Mouse (Mus musculus) intestine, embryonic 15.5 days (tissue): Measurements from ENCODE around the gene Slc47a2. TPM values are rescaled to one million over a fixed set of nuclear protein-coding genes. Genes with fewer than 3 reads are reported as not detected.
A peak's percentile ranks its signal among the peaks of the same experiment; 100 is the strongest.

Experiments
- ATAC-seq: fragments of 200-750 bp; cut with Nextera tagmentation; 2 replicates; pipeline ENCODE4 v1.8.0; 2017; ENCODE audit warnings: moderate TSS enrichment, moderate library complexity
- H3K27ac ChIP-seq: fragments of 300-500 bp; sonication (generic); 2 replicates; pipeline ENCODE4 v1.5.1; 2015; ENCODE audit warnings: mild to moderate bottlenecking, inconsistent platforms
- H3K27me3 ChIP-seq: fragments of 300-500 bp; sonication (generic); replicated peaks from 2 replicates; pipeline ENCODE4 v1.6.1; 2015; ENCODE audit warnings: inconsistent platforms
- H3K36me3 ChIP-seq: fragments of 300-500 bp; sonication (generic); 2 replicates; pipeline ENCODE4 v1.6.1; 2015; ENCODE audit warnings: inconsistent platforms
- H3K4me1 ChIP-seq: fragments of 300-500 bp; sonication (generic); replicated peaks from 2 replicates; pipeline ENCODE4 v1.6.1; 2015; ENCODE audit warnings: inconsistent platforms
- H3K4me2 ChIP-seq: fragments of 300-500 bp; sonication (generic); replicated peaks from 2 replicates; pipeline ENCODE4 v1.6.1; 2015; ENCODE audit warnings: mild to moderate bottlenecking, inconsistent platforms
- H3K4me3 ChIP-seq: fragments of 300-500 bp; sonication (generic); replicated peaks from 2 replicates; pipeline ENCODE4 v1.5.1; 2015; ENCODE audit warnings: inconsistent platforms
- H3K9ac ChIP-seq: fragments of 300-500 bp; sonication (generic); 2 replicates; pipeline ENCODE4 v1.6.1; 2015; ENCODE audit warnings: inconsistent platforms
- H3K9me3 ChIP-seq: fragments of 300-500 bp; sonication (generic); 2 replicates; pipeline ENCODE4 v1.6.1; 2016; ENCODE audit warnings: inconsistent platforms
- WGBS: fragments of 180-500 bp; shearing (Covaris S2); methylation state at CpG from one replicate; pipeline ENCODE4 v1.1.7; 2015; 5-methylcytosine and 5-hydroxymethylcytosine counted together
- polyA plus RNA-seq: library from polyadenylated mRNA; unstranded; fragments of >200 nt; fragmentation: Nextera tagmentation; extraction: Ambion mirVana; gene quantifications from 2 replicates; pipeline ENCODE4 v1.2.1, GENCODE M21; 2015

Gene Slc47a2
- not detected in 2 replicates for polyA plus RNA-seq

DNA sequence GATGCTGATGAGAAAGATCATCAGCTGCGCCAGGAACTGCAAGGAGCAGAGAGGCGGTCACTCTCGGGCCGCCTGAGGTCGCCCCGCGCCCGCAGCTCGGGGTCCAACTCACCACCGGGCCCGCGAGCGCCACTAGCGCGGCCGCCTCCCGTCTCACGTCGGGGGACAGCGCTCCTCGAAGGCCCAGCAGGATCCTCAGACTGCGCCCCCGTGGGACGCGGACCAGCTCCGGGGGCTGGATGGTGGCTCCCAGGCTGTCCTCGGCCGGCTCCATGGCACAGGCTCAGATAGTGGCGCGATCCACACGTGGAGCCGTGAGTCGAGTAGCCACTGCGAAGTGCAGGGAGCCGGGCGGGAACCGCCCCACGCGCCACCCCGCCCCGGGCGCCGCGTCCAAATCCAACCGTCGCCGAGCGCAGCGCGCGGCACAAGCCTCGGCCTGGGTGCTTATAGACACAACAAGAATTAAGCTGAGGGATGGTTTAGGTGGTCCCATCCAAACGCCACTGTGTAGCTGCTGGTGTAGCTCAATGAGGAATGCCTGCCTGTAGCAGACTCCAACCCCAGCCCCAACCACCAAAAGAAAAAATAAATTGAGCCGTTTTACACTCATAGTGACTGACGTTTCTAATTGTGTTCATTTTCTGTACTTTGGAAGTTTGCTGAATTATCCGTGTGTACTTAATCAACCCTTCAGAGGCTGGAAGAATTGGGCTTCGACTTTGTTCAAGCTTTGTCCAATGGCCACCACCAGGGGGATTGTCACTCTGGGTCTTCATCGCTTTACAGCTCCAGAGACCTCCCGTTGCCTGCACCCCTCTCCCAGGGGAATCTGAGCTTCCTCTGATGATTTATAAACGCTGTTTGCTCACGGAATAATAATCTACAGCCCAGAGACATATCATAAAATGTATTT, at the start of gene Slc47a2:
Gene Slc47a2 (minus strand): TSS at position 356 of the 916 bp plus-strand sequence.
- H3K36me3 ChIP-seq: no peaks in the 10 kb centered on the region
- WGBS: 3% methylated on average over 61 of the region's 61 CpGs
- H3K27ac ChIP-seq: no peak within 1 kb of the TSS
- H3K4me2 ChIP-seq: peak within 1 kb of the TSS; percentile 84
- ATAC-seq: 0 out of 2 replicates have a peak, but pooled peaks have one; percentile 25
- peaks cover 7% of the 10 kb centered on the region; the same call in 1 of the 2 replicates for H3K4me1 ChIP-seq
- no peaks in the 10 kb centered on the region for H3K9me3 ChIP-seq
- H3K27me3 ChIP-seq: peaks cover 13% of the 10 kb centered on the region
- H3K9ac ChIP-seq: peak within 1 kb of the TSS; percentile 34
- H3K4me3 ChIP-seq: peak within 1 kb of the TSS; percentile 40

DNA sequence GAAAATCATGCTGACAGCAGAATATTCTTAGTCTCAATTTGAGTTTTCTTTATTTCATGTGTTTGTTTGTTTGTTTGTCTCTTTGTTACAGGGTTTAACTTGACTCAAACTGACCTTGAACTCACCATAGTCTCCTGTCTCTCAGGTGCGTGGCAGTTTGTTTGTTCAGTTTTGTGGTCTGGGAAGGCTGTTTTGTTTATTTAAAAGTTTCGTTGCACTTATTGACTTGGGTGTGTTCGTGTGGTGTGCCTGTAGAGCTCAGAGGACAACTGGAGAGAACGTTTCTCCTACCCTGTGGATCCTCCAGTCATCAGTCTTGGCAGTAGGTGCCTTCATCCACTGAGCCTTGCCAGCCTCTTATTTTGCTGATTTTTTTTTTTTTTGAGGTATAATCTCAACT, 46.3 kb upstream of the Slc47a2 start:
- H3K9me3 ChIP-seq: no peaks in the 10 kb centered on the region
- H3K4me3 ChIP-seq: no peak overlapping the region
- no peaks in the 10 kb centered on the region for H3K36me3 ChIP-seq
- WGBS: 60% methylated on average over 4 of the region's 4 CpGs
- H3K4me2 ChIP-seq: no peak overlapping the region
- no peaks in the 10 kb centered on the region for H3K27me3 ChIP-seq
- no peak for ATAC-seq
- H3K27ac ChIP-seq: no peak overlapping the region
- no peak overlapping the region for H3K9ac ChIP-seq
- H3K4me1 ChIP-seq: no peaks in the 10 kb centered on the region

DNA sequence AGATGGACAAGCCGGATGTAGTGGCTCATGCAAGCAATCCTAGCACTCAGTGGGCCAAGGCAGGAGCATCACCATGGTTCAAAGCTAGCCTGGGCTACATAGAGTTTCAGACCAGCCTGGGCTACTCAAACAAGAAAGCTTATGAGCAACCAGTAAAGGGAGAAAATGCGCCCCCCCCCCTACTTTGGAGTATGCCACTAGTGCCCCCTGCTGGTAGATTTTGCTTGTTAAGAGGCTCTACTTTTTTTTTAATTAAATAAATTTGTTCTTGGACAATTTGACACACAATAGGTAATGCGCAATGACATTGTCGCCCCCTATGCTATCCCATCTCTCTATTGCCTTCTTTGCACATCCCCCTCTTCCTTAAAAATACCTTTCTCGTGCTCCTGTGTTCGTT, 45.4 kb upstream of the Slc47a2 start:
- Histone ChIP-seq H3K27ac (no peak overlapping the region), H3K27me3 (no peaks in the 10 kb centered on the region), H3K4me2 (no peak overlapping the region), H3K9ac (no peak overlapping the region), H3K9me3 (no peaks in the 10 kb centered on the region), H3K4me1 (no peaks in the 10 kb centered on the region), H3K4me3 (no peak overlapping the region), H3K36me3 (no peaks in the 10 kb centered on the region)
- ATAC-seq: no peak
- WGBS: 64% methylated on average over 6 of the region's 6 CpGs

DNA sequence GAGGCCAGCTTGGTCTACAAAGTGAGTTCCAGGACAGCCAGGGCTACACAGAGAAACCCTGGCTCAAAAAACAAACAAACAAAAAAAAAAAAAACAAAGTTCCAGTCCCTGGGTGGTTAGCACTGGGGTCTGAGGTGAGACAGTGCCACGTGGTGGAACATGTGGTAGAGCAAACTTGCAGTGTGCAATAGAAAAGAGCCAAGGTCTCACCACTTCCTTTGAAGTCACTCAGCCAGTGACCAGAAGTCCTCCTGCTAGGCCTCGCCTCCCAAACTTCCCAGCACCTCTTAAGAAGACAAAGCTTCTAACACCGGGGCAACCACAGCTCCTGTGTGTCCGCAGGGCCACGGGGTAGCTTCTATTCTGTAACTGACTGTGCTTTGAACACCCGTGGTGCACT, 44.6 kb upstream of the Slc47a2 start:
- no peak overlapping the region for H3K9ac ChIP-seq
- no peaks in the 10 kb centered on the region for H3K36me3 ChIP-seq
- no peaks in the 10 kb centered on the region for H3K9me3 ChIP-seq
- no peaks in the 10 kb centered on the region for H3K27me3 ChIP-seq
- H3K27ac ChIP-seq: no peak overlapping the region
- 71% methylated on average over 6 of the region's 6 CpGs for WGBS
- H3K4me3 ChIP-seq: no peak overlapping the region
- H3K4me1 ChIP-seq: no peaks in the 10 kb centered on the region
- H3K4me2 ChIP-seq: no peak overlapping the region
- no peak for ATAC-seq

DNA sequence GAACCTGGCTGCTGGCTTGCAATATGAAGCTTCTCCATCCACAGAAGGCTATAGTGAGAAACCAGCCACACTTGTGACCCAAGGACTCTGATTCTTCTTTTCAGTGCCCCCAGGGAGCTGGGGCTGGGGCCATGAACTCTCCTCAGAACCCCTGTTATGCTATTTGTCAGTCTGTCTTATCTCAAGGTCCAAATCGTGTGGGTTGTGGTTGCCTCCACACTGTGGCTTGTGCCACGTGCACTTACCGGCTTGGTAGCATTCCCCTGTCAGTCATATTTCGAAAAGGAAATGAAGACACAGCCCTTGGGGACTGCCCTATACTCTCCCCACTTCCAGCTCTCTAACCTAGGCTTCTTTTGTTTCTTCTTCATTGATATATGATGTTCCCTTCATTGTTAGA, 43.1 kb upstream of the Slc47a2 start:
- no peaks in the 10 kb centered on the region for H3K4me1 ChIP-seq
- no peak overlapping the region for H3K27ac ChIP-seq
- no peaks in the 10 kb centered on the region for H3K36me3 ChIP-seq
- no peak overlapping the region for H3K4me3 ChIP-seq
- ATAC-seq: no peak
- no peak overlapping the region for H3K9ac ChIP-seq
- WGBS: 66% methylated on average over 4 of the region's 4 CpGs
- H3K9me3 ChIP-seq: no peaks in the 10 kb centered on the region
- no peak overlapping the region for H3K4me2 ChIP-seq
- H3K27me3 ChIP-seq: no peaks in the 10 kb centered on the region

DNA sequence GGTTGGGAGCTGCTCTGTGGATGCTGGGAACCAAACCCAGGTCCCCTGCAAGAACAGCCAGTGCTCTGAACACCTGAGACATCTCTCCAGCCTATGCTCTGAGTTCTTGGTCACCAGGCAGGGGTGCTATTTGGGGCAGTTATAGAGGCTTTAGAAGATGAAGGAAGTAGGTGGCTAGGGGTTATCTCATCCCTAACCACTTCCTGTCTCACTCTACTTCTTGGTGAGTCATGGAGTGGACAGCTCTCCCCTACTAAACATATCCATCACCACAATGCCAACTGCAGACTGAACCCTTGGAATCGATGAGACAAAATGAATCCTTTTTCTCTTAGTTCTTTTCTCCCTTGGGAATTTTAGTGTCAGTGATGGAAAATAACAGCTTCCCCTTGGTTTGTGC, 38.6 kb upstream of the Slc47a2 start:
- no peak overlapping the region for H3K4me3 ChIP-seq
- WGBS: 86% methylated on average over 1 of the region's 1 CpGs
- no peak overlapping the region for H3K27ac ChIP-seq

DNA sequence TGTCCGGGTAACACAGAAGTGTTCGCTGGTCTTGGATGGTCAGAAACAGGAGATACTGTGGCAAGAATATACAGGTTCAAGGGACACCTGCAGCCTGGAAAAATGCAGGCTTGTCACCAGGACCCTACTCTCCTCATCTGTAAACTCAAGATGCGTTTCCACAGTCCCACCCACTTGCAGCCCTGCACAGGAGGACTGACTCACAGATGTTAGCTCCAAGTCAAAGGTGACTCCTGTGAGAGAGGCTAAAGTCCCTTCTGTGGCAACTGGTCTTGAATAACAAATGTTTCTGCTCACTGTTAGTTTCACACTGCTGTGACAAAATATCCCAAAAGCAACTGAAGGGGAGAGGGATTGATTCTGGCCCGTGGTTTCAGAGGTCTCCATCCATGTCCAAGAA, 36.0 kb upstream of the Slc47a2 start:
- Histone ChIP-seq H3K9me3 (no peaks in the 10 kb centered on the region), H3K27ac (no peak overlapping the region), H3K4me1 (peaks cover 6% of the 10 kb centered on the region), H3K9ac (no peak overlapping the region), H3K4me3 (no peak overlapping the region), H3K36me3 (no peaks in the 10 kb centered on the region), H3K4me2 (no peak overlapping the region), H3K27me3 (peaks cover 20% of the 10 kb centered on the region)
- peak; percentile 65; the same call in 1 of the 2 replicates for ATAC-seq
- WGBS: 68% methylated on average over 4 of the region's 4 CpGs

More for the DNA sequence above, 38.6 kb upstream of the Slc47a2 start:
- Histone ChIP-seq H3K27me3 (peaks cover 19% of the 10 kb centered on the region), H3K36me3 (no peaks in the 10 kb centered on the region), H3K4me1 (peaks cover 6% of the 10 kb centered on the region), H3K4me2 (no peak overlapping the region), H3K9ac (no peak overlapping the region), H3K9me3 (no peaks in the 10 kb centered on the region)
- ATAC-seq: no peak

DNA sequence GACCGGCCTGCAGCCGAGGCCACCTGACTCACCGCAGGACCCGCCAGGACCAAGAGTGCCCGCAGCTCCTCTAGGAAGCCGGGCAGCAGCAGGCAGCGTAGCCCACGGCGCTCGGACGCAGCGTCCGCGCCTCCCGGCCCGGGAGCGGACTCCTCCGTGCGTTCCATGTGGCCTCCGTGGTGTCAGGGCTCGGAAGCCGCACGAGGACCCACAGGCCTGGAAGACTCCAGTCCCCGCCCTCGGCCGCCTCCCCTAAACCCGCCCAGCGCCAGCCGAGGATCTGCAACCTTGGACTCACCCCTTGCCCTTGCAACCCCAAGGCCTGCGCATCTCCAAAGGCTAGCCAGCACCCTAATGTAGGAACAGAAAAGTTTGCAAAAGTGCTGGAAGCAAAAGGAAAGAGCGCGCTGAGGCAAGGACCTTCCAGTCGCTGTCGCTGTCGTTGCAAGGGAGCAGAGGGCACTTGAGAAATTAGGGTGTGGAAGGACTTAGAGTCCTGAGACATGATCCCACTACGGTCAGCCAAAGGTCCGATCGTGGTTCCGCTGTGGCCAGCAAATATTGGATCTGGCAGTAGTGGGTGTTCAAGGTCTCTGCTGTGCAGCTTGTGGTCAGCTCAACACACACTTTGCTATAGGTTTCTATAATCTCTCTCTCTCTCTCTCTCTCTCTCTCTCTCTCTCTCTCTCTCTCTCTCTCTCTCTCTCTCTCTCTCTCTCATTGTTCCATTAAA, 35.4 kb upstream of the Slc47a2 start, which contains the start of gene Slc47a1:
Gene Slc47a1 (minus strand): TSS at position 465 of the 733 bp plus-strand sequence.
- no peaks in the 10 kb centered on the region for H3K9me3 ChIP-seq
- H3K4me2 ChIP-seq: peak within 1 kb of the TSS; percentile 81
- 14% methylated on average over 39 of the region's 39 CpGs for WGBS
- peaks cover 20% of the 10 kb centered on the region for H3K27me3 ChIP-seq
- H3K9ac ChIP-seq: peak within 1 kb of the TSS; percentile 34
- H3K36me3 ChIP-seq: no peaks in the 10 kb centered on the region
- peak within 1 kb of the TSS; percentile 36 for H3K4me3 ChIP-seq
- peaks cover 6% of the 10 kb centered on the region for H3K4me1 ChIP-seq
- no peak within 1 kb of the TSS for H3K27ac ChIP-seq
- peak; percentile 81 for ATAC-seq

DNA sequence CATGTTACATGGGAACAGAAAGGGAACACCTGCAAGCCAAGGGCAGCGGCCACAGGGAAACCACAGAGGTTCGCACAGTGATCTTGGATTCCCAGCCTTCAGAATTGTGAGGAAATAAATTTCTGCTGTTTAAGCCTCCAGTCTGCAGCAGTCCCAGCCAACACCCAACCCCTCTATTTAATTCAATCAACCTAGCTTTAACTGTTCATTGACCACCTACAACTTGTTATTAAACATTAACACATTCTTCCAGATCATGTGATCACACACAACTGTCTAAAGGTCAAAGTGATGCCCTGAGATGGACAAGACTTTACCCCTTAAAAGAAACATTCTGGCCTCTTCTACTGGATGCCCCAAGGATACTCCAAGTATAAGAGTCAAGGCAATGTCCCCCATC, 26.0 kb upstream of the Slc47a2 start:
- no peaks in the 10 kb centered on the region for H3K36me3 ChIP-seq
- no peak overlapping the region for H3K4me2 ChIP-seq
- no peaks in the 10 kb centered on the region for H3K27me3 ChIP-seq
- no peaks in the 10 kb centered on the region for H3K9me3 ChIP-seq
- H3K9ac ChIP-seq: no peak overlapping the region
- no peak overlapping the region for H3K27ac ChIP-seq
- ATAC-seq: no peak
- H3K4me3 ChIP-seq: no peak overlapping the region
- 98% methylated on average over 2 of the region's 2 CpGs for WGBS
- 0 out of 2 replicates have a peak, but pooled peaks cover 3% of the 10 kb centered on the region for H3K4me1 ChIP-seq

DNA sequence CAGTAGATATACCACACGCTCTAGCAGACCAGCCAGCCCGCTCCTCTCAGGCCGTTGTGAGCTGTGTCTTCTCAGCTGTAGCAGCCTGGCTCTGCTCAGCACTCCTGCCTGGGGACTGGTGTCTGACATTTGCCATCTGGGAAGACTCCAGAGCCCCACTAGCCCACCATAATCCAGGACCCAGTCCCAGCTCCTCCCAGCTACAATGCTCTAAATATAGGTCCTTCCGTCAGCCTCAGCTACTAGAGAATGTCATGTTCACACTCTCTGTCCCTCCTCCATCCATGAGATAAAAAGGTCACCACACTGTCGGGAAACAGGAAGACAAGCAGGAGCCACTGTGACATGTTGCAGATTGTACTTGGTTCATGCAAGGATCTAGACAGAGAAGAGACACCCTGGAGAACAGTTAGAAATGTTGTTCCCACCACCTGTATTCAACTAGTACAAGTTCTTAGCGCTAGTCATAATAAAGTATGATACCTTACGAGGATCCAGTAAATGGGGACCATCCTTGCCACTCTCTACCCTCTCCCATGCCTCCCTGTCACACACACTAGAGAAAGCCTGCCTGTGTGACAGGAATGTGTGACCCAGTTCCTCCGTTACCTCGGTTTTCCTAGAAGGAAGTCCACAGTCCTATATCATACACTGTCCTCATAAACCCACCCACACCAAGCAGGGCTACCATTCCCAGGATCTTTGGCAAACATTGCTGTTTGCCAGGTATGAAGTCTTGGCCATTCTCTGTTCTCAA, 24.0 kb upstream of the Slc47a2 start:
- Histone ChIP-seq H3K9ac (no peak overlapping the region), H3K4me1 (0 out of 2 replicates have a peak, but pooled peaks cover 3% of the 10 kb centered on the region), H3K4me2 (no peak overlapping the region), H3K27me3 (no peaks in the 10 kb centered on the region), H3K36me3 (no peaks in the 10 kb centered on the region), H3K27ac (no peak overlapping the region), H3K9me3 (no peaks in the 10 kb centered on the region), H3K4me3 (no peak overlapping the region)
- ATAC-seq: no peak
- 61% methylated on average over 9 of the region's 9 CpGs for WGBS

DNA sequence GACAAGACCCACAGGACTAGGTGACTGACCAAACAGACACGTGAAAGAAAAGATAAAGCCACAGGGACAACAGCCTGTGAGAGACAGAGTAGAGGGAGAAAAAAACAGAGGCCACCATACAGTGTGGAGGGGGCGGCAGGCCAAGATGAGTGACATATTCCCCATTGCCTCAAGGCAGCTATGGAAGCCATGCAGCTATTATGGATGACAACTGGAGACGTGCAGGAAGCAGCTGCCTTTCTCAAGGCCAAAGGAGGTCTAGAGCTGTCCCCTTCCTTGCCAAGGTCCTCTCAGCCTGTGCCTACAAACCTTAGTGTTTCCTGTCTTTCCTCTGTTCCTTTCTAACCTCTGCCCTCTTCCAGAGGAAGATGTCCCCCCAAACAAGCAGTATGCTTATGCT, 23.3 kb upstream of the Slc47a2 start:
- no peak overlapping the region for H3K4me2 ChIP-seq
- no peaks in the 10 kb centered on the region for H3K27me3 ChIP-seq
- no peaks in the 10 kb centered on the region for H3K9me3 ChIP-seq
- H3K4me1 ChIP-seq: 0 out of 2 replicates have a peak, but pooled peaks cover 3% of the 10 kb centered on the region
- no peak for ATAC-seq
- no peaks in the 10 kb centered on the region for H3K36me3 ChIP-seq
- no peak overlapping the region for H3K9ac ChIP-seq
- H3K4me3 ChIP-seq: no peak overlapping the region
- H3K27ac ChIP-seq: no peak overlapping the region
- WGBS: 71% methylated on average over 3 of the region's 3 CpGs

DNA sequence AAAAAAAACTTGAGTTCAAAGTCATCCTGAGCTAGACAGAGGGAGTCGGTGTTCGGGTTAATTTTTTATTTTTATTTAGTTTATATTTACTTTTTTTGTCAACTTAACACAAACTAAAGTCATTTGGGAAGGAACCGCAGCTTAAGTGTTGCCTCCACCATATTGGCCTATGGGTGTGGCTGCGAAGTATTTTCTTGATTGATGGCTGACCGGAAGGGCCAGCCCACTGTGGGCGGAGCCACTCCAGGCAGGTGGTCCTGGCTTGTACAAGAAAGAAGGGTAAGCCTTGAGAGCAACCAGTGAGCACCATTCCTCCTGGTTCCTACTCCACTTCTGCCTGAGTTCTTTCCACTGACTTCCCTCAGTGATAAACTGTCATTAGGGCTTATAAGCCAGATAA, 21.4 kb upstream of the Slc47a2 start:
- Histone ChIP-seq H3K36me3 (no peaks in the 10 kb centered on the region), H3K9ac (no peak overlapping the region), H3K9me3 (no peaks in the 10 kb centered on the region), H3K27ac (no peak overlapping the region), H3K4me3 (no peak overlapping the region), H3K27me3 (no peaks in the 10 kb centered on the region), H3K4me1 (0 out of 2 replicates have a peak, but pooled peaks cover 3% of the 10 kb centered on the region), H3K4me2 (no peak overlapping the region)
- 84% methylated on average over 6 of the region's 6 CpGs for WGBS
- no peak for ATAC-seq
